Mouse (Mus musculus) retina, adult 2 months (tissue): ENCODE data around the gene Atp10a.

Experiments
- DNase-seq: peaks from one replicate; pipeline ENCODE4 v3.0.0-alpha.2; 2012; ENCODE audit warnings: low read depth, low spot score

The Atp10a gene

DNA sequence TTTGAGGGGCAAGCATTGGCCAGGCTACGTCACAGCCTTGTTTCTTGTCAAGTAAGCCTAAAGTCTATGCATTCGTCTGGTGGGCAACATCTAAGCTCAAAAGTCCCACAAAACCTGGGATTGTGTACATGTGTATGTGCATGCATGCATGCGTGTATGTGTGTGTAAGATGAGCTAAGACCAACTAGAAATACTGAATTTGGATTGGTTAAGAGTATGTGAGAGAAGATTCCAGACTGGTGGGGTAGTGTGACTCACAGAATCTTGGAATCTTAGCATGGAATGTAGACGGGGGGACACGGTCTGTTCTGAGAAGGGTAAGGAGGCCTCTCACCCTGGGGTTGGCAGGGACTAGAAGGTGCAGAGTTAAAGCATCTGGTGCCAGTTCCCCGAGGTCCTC is at the start of gene Atp10a:
Gene Atp10a, plus strand, starts transcription at position 301 of the 400 bp plus-strand sequence.
- DNase-seq = no peak

DNA sequence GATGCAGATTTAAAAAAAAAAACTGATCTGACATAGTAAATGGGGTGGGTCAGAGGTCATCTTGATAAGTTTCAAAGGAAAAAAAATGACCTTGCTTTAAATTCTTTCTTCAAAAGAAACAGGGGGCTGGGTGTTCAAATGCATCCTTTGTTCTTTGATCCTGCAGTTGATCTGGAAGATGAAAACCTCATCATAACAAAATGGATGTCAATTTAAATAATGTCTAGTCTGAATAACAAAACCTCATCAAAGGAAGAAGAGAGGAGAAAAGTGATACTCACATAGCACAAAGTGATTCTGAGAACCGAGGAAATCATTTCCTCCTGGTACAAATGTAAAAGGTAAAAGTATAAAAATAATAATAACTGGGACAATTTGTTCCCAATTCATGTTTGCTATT is 37.9 kb upstream of the Atp10a start:
- no peak for DNase-seq

DNA sequence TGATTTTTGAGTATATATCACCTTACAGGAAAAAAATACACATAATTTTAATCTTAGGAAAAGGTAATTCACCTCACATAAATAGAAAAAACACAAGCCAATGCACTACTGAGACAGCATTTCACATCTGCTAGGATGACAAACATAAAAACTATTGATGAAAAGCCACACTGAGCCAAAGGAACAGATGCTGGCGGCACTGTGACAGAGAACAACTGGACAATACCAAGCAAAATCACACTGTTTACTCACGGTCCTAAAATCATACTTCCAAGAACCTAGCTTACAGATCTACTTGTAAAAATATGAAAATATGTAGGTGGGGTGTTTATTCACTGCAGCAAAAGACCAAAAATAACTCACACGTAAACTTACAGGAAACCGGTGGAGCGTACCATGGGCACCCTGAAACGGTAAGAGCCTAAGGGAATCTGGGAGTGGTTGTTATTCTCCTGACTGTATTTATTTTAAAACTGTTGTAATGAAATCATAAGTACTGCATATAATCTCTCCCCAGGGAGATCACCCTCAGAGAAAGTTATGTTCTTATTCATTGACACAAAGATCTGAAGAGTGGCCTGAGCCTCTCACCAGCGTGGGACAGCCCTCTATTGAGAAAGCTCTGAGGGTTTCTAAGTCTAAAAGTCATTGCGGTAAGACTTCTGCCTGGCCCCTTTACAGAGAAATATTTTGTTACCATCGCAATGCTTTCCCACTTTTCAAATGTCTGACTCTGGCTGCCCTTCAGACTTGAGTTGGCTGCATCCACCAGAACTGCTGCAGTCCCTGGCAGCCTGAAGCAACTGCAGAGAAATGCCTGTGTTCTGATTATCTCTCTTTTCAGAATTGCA is 29.4 kb upstream of the Atp10a start:
- DNase-seq = no peak

DNA sequence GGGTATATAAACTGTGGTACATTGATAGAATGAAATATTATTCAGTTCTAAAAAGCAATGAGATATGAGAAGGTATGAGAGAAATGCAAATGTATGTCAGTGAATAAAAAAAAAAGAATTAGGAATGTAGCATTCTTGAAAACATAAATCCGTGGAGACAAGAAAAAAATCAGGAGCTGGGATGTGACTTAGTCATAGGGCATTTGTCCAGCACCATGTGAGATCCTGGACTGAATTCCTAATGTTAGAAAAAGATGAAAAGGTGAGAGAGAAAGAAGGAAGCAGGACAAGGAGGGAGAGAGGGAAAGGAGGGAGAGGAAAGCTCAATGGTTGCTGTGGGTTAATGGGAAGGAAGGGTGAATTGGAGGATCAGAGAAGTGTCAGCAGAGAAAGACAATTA is 28.6 kb upstream of the Atp10a start:
- DNase-seq = no peak

DNA sequence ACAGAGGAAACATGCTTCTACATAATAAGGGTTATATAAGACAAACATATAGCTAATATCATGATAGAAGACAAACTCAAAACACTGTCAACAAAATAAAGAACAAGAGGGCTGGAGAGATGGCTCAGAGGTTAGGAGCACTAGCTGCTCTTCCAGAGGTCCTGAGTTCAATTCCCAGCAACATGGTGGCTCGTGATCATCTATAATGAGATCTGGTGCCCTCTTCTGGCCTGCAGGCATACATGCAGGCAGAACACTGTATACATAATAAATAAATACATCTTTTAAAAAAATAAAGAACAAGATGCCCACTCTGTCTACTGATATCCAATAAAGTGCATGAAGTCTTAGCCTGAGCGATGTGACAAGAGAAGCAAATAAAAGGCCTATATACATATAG is 26.7 kb upstream of the Atp10a start:
- no peak for DNase-seq

DNA sequence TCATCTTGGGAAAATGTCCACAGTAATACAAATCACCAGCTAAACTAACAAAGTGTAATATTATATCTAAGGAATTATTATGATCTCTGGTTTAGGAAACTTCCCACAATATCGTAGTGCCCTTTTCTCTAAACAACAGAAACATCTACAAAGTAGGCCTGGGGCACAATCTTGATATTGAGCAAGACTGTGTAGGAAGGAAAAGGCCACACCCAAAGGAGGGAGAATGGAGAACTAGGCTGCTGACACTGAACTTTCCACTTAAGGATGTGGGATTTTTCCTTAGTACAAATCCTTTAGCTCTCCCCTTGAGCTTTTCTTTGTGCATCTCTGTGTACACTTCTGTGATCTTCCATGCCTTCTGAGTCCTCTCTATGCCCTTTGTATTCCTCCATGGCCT is 22.3 kb upstream of the Atp10a start:
- no peak for DNase-seq

DNA sequence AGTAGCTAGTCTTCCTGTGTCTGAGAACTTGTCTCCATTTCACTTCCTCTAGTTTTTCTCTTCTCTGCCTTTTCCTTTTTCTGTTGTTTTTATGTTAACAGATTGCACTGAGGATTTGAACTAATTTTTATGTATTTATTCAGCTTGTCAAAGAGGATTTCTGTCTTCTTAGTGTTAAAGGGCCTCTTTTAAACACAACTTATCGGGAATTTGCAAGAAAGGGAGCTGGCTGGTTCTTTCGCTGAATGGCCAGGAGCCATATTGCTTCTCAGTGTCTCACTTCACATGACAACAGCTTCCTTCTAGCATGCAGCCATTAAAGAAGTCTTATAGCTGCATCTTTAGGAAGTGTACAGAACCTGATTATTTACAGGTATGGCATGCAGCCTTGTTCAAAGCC is 16.3 kb upstream of the Atp10a start:
- DNase-seq = no peak

DNA sequence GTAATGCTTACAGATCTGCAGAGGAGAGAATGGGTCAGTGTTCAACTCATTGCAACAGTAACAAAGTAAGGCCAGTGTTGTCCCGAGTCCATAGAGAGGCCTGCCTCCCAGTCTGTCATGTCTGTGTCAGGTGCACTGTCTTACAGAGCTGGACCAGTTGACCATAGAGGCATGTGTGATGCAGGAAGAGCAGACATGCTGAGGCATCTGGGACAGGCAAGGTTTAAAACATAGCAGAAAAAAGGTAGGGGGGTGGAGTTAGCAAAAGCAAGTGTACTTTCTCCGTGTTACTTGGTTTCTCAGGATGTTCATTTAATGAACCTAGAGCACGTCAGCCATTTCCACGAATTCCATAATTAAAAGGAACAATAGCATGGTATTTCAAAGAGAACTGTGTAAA is 15.5 kb upstream of the Atp10a start:
- DNase-seq = no peak

DNA sequence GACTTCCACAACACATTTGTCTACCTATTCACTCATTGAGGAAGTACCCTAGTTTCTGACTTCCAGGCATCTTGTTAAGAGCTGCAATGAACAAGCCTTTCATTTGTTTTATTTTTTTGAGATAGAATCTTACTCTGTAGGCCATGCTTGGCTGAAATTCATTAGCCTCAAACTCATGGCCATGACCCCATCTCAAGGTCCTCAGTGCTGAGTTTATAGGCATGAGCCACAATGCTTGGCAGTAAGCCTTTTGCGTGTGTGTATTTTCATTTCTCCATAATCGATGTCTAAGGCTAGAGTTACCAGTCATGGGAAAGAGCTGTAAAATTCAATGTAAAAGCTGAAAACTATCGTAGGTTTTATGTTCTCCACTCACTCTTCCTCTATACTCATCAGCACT is 14.1 kb upstream of the Atp10a start:
- DNase-seq = no peak

DNA sequence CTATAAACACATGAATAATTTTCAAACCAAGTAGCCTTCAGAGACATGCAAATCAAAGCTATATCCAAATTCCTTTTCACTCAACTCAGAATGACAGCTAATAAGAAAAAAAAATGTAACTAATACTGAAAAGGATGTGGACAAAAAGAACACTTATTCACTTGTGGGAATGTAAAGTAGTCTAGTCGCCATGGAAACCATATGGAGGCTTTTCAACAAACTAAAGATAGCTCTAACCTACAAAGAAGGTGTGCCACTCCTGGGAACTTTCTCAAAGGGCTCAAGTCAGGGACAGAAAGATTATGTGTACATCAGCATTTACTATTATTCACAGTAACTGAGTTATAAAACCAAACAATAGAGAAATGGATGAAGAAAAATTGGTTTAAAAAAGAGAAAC is 8.6 kb upstream of the Atp10a start:
- DNase-seq = no peak

DNA sequence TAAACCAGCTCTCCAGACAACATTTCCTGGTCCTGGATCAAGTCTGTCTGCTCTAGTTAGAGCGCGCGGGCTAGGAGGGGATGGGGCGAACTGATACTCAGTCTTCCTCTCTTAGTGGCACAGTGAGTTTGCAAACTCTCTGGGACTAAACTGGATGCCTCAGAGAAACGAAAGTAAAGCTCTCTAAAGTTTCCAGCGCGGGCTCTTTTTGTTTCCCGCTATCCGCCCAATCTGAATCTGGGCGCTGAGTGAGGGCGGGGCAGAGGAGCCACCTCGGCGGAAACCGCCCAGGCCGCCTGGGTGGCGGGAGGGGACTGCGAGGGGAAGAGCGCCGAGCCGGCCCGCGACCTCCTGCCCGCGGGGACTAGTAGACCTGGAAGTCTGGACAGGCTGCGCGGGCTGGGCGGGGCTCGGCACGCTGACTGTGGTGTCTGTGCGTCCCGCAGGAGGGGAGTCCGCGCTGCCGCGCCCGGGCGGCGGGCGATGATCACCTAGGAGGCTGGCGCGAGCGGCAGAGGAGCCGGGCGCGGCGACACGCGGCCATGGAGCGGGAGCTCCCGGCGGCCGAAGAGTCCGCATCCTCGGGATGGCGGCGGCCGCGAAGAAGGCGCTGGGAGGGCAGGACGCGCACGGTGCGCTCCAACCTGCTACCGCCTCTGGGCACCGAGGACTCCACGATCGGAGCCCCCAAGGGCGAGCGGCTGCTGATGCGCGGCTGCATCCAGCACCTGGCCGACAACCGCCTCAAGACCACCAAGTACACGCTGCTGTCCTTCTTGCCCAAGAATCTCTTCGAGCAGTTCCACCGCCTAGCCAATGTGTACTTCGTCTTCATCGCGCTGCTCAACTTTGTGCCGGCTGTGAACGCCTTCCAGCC is 2.2 kb downstream of the Atp10a start:
- no peak for DNase-seq

DNA sequence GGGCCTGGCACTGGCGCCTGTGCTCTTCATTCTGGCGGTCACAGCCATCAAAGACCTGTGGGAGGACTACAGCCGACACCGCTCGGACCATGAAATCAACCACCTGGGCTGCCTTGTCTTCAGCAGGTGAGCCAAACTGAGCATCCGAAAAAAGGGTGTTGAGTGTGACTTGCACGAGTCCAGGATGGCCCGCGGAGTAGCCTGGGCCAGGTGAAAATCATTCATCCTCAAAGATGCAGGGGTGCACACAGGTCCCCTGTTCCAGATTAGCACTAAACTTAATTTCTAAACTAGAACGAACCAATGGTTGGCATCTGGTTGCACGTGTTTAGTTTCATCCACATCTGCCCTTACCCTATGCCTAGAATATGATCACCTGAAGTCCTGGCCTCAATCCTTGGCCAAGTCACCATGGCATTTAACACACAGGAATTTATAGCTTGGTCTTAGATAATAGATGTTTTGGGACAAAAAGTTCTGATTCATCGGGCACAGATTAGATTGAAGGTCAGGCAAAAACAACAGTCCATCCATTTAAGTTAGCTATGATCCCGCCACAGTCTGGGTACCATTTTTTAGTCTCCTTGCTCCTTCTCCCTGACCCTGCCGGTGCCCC is 2.9 kb downstream of the Atp10a start:
- no peak for DNase-seq

DNA sequence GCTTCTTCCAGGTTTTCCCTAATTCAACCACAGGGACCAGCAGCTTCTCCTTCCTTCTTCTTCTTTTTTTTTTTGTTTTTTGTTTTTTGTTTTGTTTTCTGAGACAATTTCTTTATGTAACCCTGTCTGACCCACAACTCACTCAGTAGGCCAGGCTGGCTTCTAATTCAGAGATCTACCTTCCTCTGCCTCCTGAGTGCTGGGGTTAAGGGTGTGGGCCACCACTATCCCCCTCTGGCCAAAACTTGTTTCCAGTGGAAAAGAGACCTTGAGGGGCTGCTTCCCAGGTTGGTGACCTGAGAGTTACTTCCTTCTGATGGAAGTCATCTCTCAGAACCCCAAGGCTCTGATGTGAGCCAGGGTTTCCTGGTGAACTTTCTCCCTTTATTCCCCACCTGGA is 4.1 kb downstream of the Atp10a start:
- DNase-seq = no peak

DNA sequence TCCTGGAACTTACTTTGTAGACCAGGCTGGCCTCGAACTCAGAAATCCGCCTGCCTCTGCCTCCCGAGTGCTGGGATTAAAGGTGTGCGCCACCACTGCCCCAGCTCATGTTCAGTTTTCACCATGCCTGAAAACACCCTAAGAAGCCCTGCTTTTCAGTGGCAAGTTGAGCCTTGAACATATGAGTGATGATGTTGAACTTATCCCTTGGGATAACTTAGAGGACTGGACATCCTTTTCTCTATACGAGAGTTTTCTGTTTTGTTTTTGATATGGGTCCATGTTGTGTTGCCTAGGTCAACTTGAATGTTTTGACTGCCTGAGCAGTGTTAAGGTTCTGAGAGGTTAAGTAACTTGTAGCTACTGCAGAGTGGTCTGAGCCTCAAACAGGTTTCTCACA is 4.7 kb downstream of the Atp10a start:
- DNase-seq = no peak

DNA sequence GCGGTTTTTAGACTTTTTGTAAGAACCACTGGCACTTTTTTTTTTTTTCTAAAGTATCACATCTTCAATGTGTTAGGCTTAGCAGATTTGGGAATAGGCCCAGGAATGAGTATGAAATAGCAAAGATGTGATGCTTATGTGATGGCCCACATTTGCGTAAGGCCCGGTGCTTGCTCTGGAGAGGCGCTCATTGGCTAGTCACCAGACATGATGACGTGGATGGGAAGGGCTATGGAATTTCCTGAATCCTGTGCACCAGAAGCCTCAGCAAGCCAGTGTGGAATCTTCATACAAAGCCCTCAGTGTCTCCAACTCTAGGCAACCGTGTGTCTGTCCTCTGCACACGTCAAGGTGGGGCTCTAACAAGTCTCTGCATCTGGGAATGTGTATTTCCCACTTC is 5.1 kb downstream of the Atp10a start:
- no peak for DNase-seq

DNA sequence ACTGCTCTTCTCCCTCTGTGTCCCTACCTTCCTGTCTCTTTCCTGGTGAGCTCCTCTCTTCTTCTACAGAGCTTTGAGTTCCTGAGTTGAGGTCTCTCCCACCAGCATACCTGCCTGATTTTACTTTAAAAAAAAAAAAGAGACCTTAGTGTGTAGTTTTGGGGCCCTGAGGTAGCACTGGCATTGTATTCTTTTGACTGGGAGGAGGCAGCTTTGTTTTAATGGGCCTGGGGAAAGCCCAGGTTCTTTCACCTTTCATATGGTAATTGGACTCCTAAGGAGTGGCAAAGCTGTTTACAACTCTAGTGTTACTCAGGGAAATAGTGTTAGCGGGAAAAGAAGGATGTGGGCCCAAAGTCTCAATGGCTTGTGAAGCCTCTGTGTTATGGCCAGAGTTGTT is 12.7 kb downstream of the Atp10a start:
- no peak for DNase-seq

DNA sequence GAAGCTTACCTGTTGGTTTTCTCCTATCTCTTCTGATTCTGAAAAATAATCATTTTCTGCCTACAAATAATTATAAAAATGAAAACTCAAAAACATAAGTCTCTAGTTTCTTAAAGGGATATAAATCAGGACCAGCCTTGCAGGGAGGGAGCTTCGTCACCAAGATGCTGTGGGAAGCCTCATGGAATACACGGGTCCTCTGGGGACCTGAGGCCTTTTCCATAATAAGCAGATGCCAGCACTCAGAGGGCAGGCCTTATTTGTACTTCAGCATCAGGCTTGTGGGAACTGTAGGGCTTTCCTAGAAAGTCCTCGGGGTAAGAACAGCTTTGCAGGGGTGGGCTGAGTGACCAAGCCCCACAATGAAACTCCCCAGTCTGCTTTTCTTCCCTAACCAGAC is 20.1 kb downstream of the Atp10a start:
- DNase-seq = no peak

DNA sequence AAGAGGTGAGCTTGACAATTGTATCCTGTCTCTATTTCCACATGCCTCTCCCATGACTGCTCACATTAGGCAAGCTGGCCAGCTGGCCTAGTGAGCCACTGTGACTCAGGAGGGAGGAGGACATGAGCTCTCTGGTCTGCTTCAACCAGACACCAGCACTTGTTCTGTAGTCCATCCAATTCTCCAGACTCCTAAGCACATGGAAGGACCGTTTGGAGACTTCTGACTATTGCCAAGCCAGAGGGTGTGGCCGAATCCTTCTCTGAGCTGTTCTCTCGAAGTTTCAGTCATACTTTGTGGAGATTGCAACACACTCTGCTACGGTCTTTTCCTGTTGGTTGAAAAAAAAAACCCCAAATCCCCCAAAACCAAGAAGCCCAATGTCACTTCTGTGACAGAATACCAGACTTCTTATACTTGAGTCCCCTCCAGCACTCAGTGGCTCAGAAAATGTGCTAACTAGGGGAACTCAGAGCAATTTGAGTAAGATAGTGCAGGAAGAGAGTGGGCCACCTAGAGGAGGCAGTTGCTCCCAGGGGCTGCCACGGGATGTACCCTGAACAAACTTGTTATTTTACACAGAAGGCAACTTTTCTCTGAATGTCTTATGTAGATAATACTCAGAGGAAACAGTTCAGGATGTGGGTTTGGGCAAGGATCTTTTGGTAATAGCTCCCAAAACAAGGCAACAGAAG is 21.3 kb downstream of the Atp10a start:
- DNase-seq = no peak

DNA sequence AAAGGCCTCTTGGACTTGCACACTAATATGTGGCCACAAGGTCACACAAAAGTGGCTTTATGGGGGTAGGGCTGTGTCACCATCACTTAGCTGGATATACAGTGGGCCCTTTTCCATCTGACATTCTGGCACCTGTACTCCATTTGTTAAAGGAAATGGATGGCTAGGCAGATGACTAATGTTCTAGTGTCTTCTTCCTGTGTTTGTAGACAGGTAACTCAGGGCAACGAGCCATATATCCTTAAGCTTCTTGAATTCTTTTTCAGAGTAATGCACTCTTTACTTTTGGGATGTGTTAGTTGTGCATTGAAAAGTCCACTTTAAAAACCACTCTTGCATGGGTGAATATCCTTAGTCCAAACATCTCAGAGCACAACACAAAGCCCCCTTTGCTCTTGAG is 30.0 kb downstream of the Atp10a start:
- no peak for DNase-seq

DNA sequence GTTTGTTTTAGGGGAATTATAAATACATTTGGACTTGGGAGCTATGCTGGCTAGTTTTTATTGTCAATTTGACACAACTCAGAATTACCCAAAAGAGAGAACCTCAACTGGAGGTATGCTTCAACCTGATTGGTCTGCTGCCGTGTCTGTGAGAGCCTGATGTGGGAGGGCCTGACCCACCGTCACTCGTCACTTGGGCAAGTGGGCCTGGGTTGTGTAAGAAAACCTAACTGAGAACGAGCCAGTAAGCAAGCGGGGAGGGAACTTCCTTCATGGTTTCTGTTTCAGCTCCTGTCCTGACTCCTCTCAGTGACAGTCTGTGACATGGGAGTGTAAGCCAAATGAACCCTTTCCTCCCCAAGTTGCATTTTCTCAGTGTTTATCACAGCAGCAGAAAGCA is 30.6 kb downstream of the Atp10a start:
- no peak for DNase-seq

DNA sequence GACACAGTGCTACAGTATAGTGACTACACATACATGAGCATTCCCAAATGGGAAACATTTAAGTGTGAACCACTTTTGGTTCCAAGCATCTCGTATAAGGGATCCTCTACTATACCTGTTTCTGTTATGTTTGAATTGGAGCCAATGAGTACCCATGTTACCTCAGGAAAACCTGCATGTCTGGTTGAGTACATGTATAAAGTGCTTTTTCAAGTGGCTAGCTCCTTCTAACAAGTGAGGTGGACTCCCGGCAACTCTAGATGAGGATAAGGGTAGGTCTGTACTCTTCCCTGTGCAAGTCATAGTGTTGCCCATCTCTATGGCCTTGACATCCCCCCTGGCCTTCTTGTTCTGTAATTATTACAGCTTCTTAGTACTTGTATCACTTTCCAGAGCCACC is 31.0 kb downstream of the Atp10a start:
- DNase-seq = no peak
